Mouse (Mus musculus): ENCODE results near the gene Rora. TPM values are rescaled to one million over a fixed set of nuclear protein-coding genes. Genes with fewer than 3 reads are reported as not detected.

Gene Rora
- total RNA-seq, 2 experiments from 2014 or later, result 68.0 to 81.9 TPM

- no peak for DNase-seq (ENCODE audit: low spot score in 2 of 2)
- intact Hi-C loops (cut with DNase I), result no loop called here
Measured at GRCm38 (mm10) chr9:69371046-69371724, 717.6 kb downstream of the Rora start.

DNA sequence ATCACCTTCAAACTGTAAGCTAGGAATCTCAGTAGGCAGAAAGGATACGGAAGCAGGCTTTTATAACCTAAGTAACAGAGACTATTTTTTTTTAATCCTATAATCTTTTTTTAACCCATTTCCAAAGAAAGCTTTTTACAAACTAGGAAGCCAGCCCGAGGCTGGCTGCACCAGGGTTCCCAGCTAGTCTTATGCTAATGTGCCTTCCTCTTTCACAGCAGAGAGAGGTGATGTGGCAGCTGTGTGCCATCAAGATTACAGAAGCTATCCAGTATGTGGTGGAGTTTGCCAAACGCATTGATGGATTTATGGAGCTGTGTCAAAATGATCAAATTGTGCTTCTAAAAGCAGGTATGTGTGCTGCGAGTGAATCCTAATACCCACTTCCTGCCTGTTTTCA lies 719.3 kb downstream of the Rora start:
- intact Hi-C loops (cut with DNase I), result no loop called here
- peak in 1 of 2 experiments; percentile 69 for DNase-seq (ENCODE audit: low spot score in 2 of 2)

- no peak for DNase-seq (ENCODE audit: low spot score in 2 of 2)
- intact Hi-C loops (cut with DNase I), result no loop called here
Measured at GRCm38 (mm10) chr9:69376982-69377653, 723.5 kb downstream of the Rora start.

GRCm38 (mm10) chr9:69377654-69378045 lies 724.1 kb downstream of the Rora start:
- intact Hi-C loops (cut with DNase I), result no loop called here

DNA sequence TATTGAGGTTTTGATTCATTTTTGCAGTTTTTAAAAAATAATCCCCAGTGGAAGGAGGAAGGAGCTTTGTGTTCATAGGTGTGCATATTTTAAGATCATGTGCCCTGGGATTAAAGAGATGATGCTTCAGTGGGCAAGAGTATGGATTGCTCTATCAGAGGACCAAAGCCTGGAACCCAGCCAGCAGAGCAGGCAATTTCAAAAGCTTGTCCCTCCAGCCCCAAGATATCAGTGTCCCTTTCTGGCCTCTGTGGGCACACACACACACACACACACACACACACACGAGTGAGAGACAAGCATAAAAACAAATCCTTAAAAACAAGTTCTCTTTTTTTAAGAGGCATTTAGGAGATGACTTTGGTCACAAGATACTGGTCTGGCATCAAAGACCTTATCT lies 727.0 kb downstream of the Rora start:
- intact Hi-C loops (cut with DNase I), result no loop called here

More at GRCm38 (mm10) chr9:69377654-69378045, 724.1 kb downstream of the Rora start:
- no peak for DNase-seq (ENCODE audit: low spot score in 2 of 2)

GRCm38 (mm10) chr9:69381741-69382140 lies 728.2 kb downstream of the Rora start:
- no peak for DNase-seq (ENCODE audit: low spot score in 2 of 2)
- intact Hi-C loops (cut with DNase I), result no loop called here

More for the DNA sequence above, 727.0 kb downstream of the Rora start:
- DNase-seq (ENCODE audit: low spot score in 2 of 2), result no peak

GRCm38 (mm10) chr9:69384475-69384874 lies 730.9 kb downstream of the Rora start:
- intact Hi-C loops (cut with DNase I), result no loop called here
- no peak for DNase-seq (ENCODE audit: low spot score in 2 of 2)

GRCm38 (mm10) chr9:69384905-69385304 lies 731.3 kb downstream of the Rora start:
- intact Hi-C loops (cut with DNase I), result no loop called here

DNA sequence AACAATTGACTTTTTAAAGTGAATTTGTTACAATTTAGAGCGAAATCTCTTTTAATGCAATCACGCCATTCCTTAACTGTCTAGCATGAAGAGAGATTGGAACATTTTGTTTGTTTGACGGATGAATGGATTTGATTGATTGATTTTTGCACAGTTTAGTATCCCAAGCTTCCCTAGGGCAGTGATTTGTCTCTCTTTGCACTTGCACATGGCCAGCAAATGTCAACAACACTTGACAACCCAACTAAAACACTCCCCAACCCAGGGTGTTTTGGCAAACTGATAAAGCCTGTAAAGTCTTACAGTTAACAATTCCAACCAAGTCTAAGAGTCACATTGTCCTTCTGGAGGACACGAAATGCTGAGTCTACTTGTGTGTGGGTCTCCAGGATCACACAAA lies 733.7 kb downstream of the Rora start:
- intact Hi-C loops (cut with DNase I), result no loop called here
- DNase-seq (ENCODE audit: low spot score in 2 of 2), result no peak

More at GRCm38 (mm10) chr9:69384905-69385304, 731.3 kb downstream of the Rora start:
- DNase-seq (ENCODE audit: low spot score in 2 of 2), result no peak

- no peak for DNase-seq (ENCODE audit: low spot score in 2 of 2)
- intact Hi-C loops (cut with DNase I), result no loop called here
Measured at GRCm38 (mm10) chr9:69390631-69391030, 737.0 kb downstream of the Rora start.

GRCm38 (mm10) chr9:69394234-69394633 lies 740.6 kb downstream of the Rora start:
- intact Hi-C loops (cut with DNase I), result no loop called here
- no peak for DNase-seq (ENCODE audit: low spot score in 2 of 2)

DNA sequence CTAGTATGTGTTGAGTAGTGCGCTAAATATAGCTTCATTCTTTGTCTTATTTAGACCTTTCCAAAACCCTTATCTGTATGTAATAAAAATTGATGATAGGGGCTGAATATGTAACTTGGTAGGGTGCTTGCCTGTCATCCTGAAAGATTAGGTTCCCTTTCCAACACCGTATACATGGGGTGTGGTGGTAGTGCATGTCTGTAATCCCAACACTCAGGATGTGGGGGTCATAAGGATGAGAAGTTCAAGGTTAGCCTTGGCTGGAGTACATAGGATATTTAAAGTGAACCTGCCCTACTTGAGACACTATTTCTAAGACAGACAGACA lies 743.8 kb downstream of the Rora start:
- no peak for DNase-seq (ENCODE audit: low spot score in 2 of 2)
- intact Hi-C loops (cut with DNase I), result no loop called here

GRCm38 (mm10) chr9:69397760-69398452 lies 744.3 kb downstream of the Rora start, which contains the start of gene Ice2:
Ice2 (plus strand) TSS chr9:69397906.
- peak; percentile 80 to 81 for DNase-seq (ENCODE audit: low spot score in 2 of 2)
- intact Hi-C loops (cut with DNase I), result no loop called here

GRCm38 (mm10) chr9:69398453-69398850 lies 744.9 kb downstream of the Rora start:
- no peak for DNase-seq (ENCODE audit: low spot score in 2 of 2)
- intact Hi-C loops (cut with DNase I), result no loop called here

GRCm38 (mm10) chr9:69404671-69405070 lies 751.1 kb downstream of the Rora start:
- DNase-seq (ENCODE audit: low spot score in 2 of 2), result no peak
- intact Hi-C loops (cut with DNase I), result no loop called here

GRCm38 (mm10) chr9:69419476-69419875 lies 765.9 kb downstream of the Rora start:
- intact Hi-C loops (cut with DNase I), result loop anchor here (1.0 kb wide), 1 partner anchor 60 kb away; no protein-coding TSS in a partner anchor
- peak in 1 of 2 experiments; percentile 8 for DNase-seq (ENCODE audit: low spot score in 2 of 2)

DNA sequence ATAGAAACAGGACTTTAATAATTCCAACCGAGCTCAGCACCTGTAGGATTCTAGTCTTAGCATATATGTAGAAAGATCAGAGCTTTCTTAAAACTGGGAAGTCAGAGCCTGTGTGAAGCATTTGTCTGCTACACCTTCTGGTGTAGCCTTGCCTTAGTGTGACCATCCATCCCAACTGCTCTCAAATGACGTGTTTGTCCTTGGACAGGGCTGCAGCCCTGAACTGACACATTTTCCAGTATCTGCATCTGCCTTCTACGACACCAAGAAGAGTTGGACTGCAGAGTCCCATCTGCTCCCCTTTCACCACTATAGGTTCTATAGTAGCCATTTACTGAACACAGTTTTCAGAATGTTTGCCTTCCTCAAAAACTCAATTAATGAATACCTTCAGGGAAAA lies 776.9 kb downstream of the Rora start:
- DNase-seq (ENCODE audit: low spot score in 2 of 2), result no peak
- intact Hi-C loops (cut with DNase I), result no loop called here

DNA sequence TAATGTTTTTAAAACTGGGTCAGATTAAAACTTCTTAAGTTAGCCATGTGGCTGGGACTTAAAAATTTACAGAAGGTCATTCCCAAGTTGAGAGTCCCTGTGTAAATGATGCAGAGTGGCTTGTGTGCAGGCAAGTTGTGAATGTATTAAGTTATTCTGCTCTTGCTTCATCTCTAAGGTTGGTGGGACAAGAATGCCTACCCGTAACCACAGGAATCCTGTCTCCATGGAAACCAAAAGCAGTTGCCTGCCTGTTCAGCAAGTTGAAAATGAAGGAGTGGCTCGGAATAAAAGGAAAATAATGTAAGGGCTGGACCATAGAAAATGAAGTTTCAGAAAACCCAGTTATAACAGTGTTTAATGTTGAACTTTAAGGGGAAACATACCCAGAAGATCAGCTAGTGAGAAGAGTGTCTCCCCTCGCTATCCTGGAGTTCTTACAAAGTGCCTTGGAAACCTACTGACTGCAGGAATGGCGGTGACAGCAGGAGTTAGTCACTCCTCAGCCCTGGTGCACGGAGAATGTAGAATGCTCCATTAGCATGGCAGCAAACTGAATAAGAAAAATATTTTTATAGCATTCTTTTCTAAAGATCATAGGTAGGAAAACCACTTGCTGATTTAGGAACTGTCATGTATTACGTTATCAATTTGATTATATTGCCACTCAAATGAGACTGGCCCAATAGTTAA lies 778.4 kb downstream of the Rora start:
- intact Hi-C loops (cut with DNase I), result no loop called here
- peak; percentile 10 to 27 for DNase-seq (ENCODE audit: low spot score in 2 of 2)

DNA sequence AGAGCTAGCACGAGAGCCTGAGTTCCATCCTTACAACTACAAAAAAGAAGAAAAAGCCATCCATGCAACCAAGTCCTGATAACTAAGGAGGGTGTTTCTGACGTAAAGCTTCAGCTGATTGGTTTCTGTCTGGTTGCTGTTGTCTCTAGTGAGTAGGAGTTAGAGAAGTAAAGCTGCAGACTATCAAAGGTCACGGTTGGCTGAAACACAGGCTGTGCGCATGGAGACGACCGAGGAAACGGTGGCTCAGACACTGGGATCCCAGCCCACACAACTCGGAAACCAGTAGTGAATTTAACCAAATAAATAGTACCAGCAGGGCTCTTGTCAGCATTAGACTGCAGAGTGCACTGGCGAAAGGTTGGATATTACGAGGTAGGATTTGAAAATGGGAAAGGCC lies 781.6 kb downstream of the Rora start:
- no peak for DNase-seq (ENCODE audit: low spot score in 2 of 2)
- intact Hi-C loops (cut with DNase I), result no loop called here

DNA sequence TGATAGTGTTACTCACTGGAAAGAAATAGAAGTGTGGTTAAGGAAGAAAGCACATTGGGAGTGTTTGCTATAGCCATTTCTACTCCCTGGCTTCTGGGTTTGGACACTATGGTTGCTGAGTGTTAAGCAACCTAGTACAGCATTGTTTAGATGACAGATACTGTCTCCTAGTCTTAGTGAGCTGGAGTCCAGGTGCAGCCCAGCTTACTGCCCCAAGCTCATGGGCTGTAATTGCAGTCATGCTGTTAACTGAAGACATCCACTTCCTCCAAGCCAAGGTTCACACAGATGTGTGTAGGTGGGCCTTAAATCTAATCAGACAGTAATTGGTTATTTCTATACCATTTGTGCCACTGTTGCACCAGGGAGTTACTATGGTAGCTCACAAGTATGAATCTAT lies 782.1 kb downstream of the Rora start:
- DNase-seq (ENCODE audit: low spot score in 2 of 2), result no peak
- intact Hi-C loops (cut with DNase I), result no loop called here

Measured in left cerebral cortex, postnatal 25 days (tissue).